ENCODE assay signal across 15 mouse cellular contexts in genomic region chr7:67035246-67035645, GRCm38 (mm10).
"Had no signal": no experiment of that assay in that cellular context is flagged by ENCODE, and none has a peak within 500 bp of the region (broad histone marks: within the 10 kb centered on the region; RNA-seq: fewer than 3 reads in every experiment).

No protein-coding gene starts in this region.

- ATAC-seq: liver, postnatal 0 days; midbrain, embryonic 13.5 days; midbrain, embryonic 15.5 days had no signal

- H3K4me3 ChIP-seq: liver, embryonic 15.5 days; lung, embryonic 15.5 days; midbrain, embryonic 13.5 days; midbrain, embryonic 15.5 days; neural tube, embryonic 12.5 days had no signal

- H3K27ac ChIP-seq: liver, embryonic 15.5 days; macrophage; midbrain, embryonic 13.5 days; midbrain, embryonic 15.5 days; neural tube, embryonic 12.5 days had no signal

- H3K9me3 ChIP-seq: liver, embryonic 15.5 days; lung, embryonic 15.5 days; midbrain, embryonic 13.5 days; midbrain, embryonic 15.5 days; neural tube, embryonic 12.5 days had no signal

- H3K27me3 ChIP-seq: liver, embryonic 15.5 days; lung, embryonic 15.5 days; midbrain, embryonic 13.5 days; midbrain, embryonic 15.5 days; neural tube, embryonic 12.5 days had no signal

- H3K4me2 ChIP-seq: liver, embryonic 15.5 days; lung, embryonic 15.5 days; midbrain, embryonic 11.5 days; midbrain, embryonic 13.5 days; midbrain, embryonic 15.5 days; neural tube, embryonic 12.5 days had no signal

- DNase-seq: lung, adult 2 months; lung, postnatal 14 days; lung, postnatal 36 days; right cerebral cortex, postnatal 14 days; thymus, adult 2 months; thymus, postnatal 25 days; thymus, postnatal 4 days had no signal

- H3K36me3 ChIP-seq: liver, embryonic 15.5 days; midbrain, embryonic 13.5 days; midbrain, embryonic 15.5 days; neural tube, embryonic 12.5 days had no signal

- H3K4me1 ChIP-seq: liver, embryonic 15.5 days; midbrain, embryonic 15.5 days; neural tube, embryonic 12.5 days had no signal

- H3K9ac ChIP-seq: liver, embryonic 15.5 days; liver, postnatal 0 days; lung, embryonic 15.5 days; midbrain, embryonic 13.5 days; midbrain, embryonic 15.5 days; neural tube, embryonic 12.5 days had no signal
